Mouse (Mus musculus) spleen, adult 2 months (tissue): Measurements from ENCODE around the gene Rpl3.

Source experiments
- CTCF ChIP-seq: fragments of 200-500 bp; IDR thresholded peaks from 2 replicates; pipeline ENCODE4 v1.5.1; 2011; ENCODE audit warnings: mild to moderate bottlenecking, inconsistent platforms; ENCODE audit not compliant: insufficient read depth, insufficient read length, insufficient replicate concordance; ENCODE audit errors: extremely low read depth
- POLR2A ChIP-seq: fragments of 200-500 bp; IDR thresholded peaks from 2 replicates; pipeline ENCODE4 v1.6.1; 2011; ENCODE audit warnings: low read depth, low read length, inconsistent platforms

DNA sequence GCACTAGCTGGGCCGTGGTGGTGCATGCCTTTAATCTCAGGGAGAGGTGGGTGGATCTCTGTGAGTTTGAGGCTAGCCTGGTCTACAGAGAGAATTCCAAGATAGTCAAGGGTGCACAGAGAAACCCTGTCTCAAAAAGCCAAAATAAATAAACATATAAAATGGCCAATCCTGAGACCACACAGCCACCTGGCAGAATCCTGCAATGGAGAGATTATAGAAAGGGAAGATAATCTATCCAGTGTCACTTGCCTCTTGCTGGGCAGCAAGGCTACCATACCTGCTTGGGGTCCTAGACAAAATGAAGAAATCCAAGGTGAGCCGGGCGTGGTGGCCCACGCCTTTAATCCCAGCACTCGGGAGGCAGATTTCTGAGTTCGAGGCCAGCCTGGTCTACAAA lies 38.3 kb upstream of the Rpl3 start:
- no peak for TF ChIP-seq CTCF
- no peak for TF ChIP-seq POLR2A
